Mouse (Mus musculus) olfactory bulb, adult 2 months (tissue): ENCODE measurements at regions not wholly inside any gene's neighbourhood (a gene's known extent, or its start where the extent isn't known, plus 50 kb on each side); places are given as distances from the start of the nearest gene placed in this dataset.

Source experiments
- CTCF ChIP-seq: fragments of 200-500 bp; IDR thresholded peaks from 2 replicates; pipeline ENCODE4 v1.5.1; 2012; ENCODE audit warnings: low read depth, mild to moderate bottlenecking, low read length, moderate library complexity; ENCODE audit not compliant: insufficient read depth
- POLR2A ChIP-seq: fragments of 200-500 bp; IDR thresholded peaks from 2 replicates; pipeline ENCODE4 v1.6.1; 2012; ENCODE audit warnings: mild to moderate bottlenecking, low read depth, low read length, moderate library complexity; ENCODE audit not compliant: insufficient read depth

GRCm38 (mm10) chr13:70159604-70160003, 357.4 kb downstream of the Med10 start:
- TF ChIP-seq POLR2A (no peak), CTCF (no peak)
